ENCODE assay signal across 9 mouse cellular contexts in genomic region chr2:102091516-102092350, GRCm38 (mm10).
DNase-seq lines count a peak whose midpoint lies in the region; ATAC-seq lines count a peak whose summit lies in the region.
"Had no signal": no experiment of that assay in that cellular context is flagged by ENCODE, and none has a peak within 500 bp of the region (broad histone marks: within the 10 kb centered on the region; RNA-seq: fewer than 3 reads in every experiment).

No protein-coding gene starts in this region.

- DNase-seq in CD4-positive, CD25-positive, alpha-beta regulatory T cell, adult 2 months (ENCODE audit: low read depth, low spot score): peak; percentile 75
- peak; percentile 58 for DNase-seq in adrenal gland, adult 2 months
- DNase-seq in embryo, embryonic 11.5 days (ENCODE audit: low read depth, low spot score): peak; percentile 70
- DNase-seq in kidney, postnatal 25 days: peak; percentile 64 to 85
- peak; percentile 82 for DNase-seq in thymus, postnatal 14 days

- H3K27ac ChIP-seq in heart, embryonic 14.5 days (replicated peaks in 1 of 2; ENCODE audit: control insufficient read depth in 1 of 2, insufficient read depth in 1 of 2, low read depth in 2 of 2, low read length in 2 of 2): no peak overlapping the region
- no peak overlapping the region for H3K27ac ChIP-seq in liver, embryonic 16.5 days (ENCODE audit: low read length)
- H3K27ac ChIP-seq: heart, embryonic 13.5 days had no signal

- 50% methylated on average over 8 of the region's 8 CpGs for WGBS in heart, embryonic 14.5 days
- WGBS in liver, embryonic 16.5 days (ENCODE audit: insufficient replicate concordance): 41% methylated on average over 8 of the region's 8 CpGs

- H3K27me3 ChIP-seq in heart, embryonic 14.5 days (ENCODE audit: control insufficient read depth, insufficient read depth, low read length): no peaks in the 10 kb centered on the region
- no peaks in the 10 kb centered on the region for H3K27me3 ChIP-seq in liver, embryonic 16.5 days (ENCODE audit: control insufficient read depth, insufficient read depth, low read depth, low read length)

- peak; percentile 22; the same call in 1 of the 2 replicates for ATAC-seq in heart, embryonic 14.5 days (ENCODE audit: insufficient number of reproducible peaks, insufficient read depth, low FRiP score, low read depth)
- peak; percentile 37; the same call in 1 of the 2 replicates for ATAC-seq in liver, embryonic 16.5 days (ENCODE audit: low read depth)
- ATAC-seq in neutrophil, adult 5-6 weeks (ENCODE audit: extremely low read depth, insufficient number of reproducible peaks, low FRiP score, poor library complexity, severe bottlenecking): 0 out of 2 replicates have a peak, but pooled peaks have one; percentile 37

- 0 out of 2 replicates have a peak, but pooled peaks cover 4% of the 10 kb centered on the region for H3K9me3 ChIP-seq in heart, embryonic 14.5 days (ENCODE audit: control insufficient read depth, low read length)
- H3K9me3 ChIP-seq in liver, embryonic 16.5 days (replicated peaks; ENCODE audit: control insufficient read depth, low read length): no peaks in the 10 kb centered on the region

- H3K4me2 ChIP-seq in heart, embryonic 14.5 days (ENCODE audit: low read length): no peak overlapping the region
- no peak overlapping the region for H3K4me2 ChIP-seq in liver, embryonic 16.5 days (ENCODE audit: low read depth, low read length)
- H3K4me2 ChIP-seq: heart, embryonic 13.5 days had no signal

- H3K4me3 ChIP-seq in heart, embryonic 14.5 days (ENCODE audit: control insufficient read depth in 1 of 2, insufficient read depth in 1 of 2, low read depth in 1 of 2, low read length in 2 of 2): no peak overlapping the region
- no peak overlapping the region for H3K4me3 ChIP-seq in liver, embryonic 16.5 days (ENCODE audit: low read depth, low read length)
- H3K4me3 ChIP-seq: heart, embryonic 13.5 days had no signal

- H3K9ac ChIP-seq in heart, embryonic 14.5 days (ENCODE audit: low read length): no peak overlapping the region; the same call in 1 of the 2 replicates
- H3K9ac ChIP-seq in liver, embryonic 16.5 days (ENCODE audit: low read depth, low read length): no peak overlapping the region
- H3K9ac ChIP-seq: heart, embryonic 13.5 days had no signal

- H3K36me3 ChIP-seq in heart, embryonic 14.5 days (ENCODE audit: control insufficient read depth, insufficient read depth, low read length): no peaks in the 10 kb centered on the region
- no peaks in the 10 kb centered on the region for H3K36me3 ChIP-seq in liver, embryonic 16.5 days (ENCODE audit: control insufficient read depth, insufficient read depth)
- H3K36me3 ChIP-seq: heart, embryonic 13.5 days had no signal

- H3K4me1 ChIP-seq in heart, embryonic 14.5 days (ENCODE audit: control insufficient read depth in 2 of 2, insufficient read depth in 2 of 2, low read length in 2 of 2): no peaks in the 10 kb centered on the region
- no peaks in the 10 kb centered on the region for H3K4me1 ChIP-seq in liver, embryonic 16.5 days (ENCODE audit: control insufficient read depth, low read depth, low read length)
